Mouse (Mus musculus) gastrocnemius, adult 8-10 months (tissue): ENCODE results near the gene Smco3. TPM values are rescaled to one million over a fixed set of nuclear protein-coding genes. Genes with fewer than 3 reads are reported as not detected.

Source experiments
- DNase-seq, 2 experiments: peaks; one replicate each; pipeline ENCODE4 v3.0.0; 2022; ENCODE audit warnings: low spot score in 2 of 2
- total RNA-seq, 4 experiments: library from RNA; stranded (reverse); gene quantifications; 2 replicates each; pipeline ENCODE4 v1.2.4; 2022

The Smco3 gene
- total RNA-seq, 4 experiments from 2014 or later, result 0.18 to 0.64 (median 0.19) TPM; not detected in 1

DNA sequence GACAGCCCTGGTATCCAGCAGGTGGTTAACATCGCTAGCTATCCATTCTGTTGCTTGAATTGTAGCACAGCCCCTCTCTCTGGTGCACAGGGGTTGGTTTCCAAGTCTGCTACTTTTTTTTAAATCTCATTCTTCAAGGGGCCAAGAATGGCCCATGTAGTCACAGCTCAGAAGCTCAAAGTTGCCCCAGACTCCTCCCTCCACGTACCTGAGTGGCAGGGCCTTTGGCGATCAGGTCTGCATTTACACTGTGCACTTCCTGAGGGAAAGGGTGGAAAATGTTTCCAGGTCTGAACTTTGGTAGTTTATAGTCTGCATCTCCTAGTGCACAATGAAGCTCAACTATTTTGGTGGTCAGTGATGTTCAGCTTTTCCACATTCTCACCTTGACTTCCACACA, 12.0 kb upstream of the Smco3 start:
- DNase-seq, result no peak

DNA sequence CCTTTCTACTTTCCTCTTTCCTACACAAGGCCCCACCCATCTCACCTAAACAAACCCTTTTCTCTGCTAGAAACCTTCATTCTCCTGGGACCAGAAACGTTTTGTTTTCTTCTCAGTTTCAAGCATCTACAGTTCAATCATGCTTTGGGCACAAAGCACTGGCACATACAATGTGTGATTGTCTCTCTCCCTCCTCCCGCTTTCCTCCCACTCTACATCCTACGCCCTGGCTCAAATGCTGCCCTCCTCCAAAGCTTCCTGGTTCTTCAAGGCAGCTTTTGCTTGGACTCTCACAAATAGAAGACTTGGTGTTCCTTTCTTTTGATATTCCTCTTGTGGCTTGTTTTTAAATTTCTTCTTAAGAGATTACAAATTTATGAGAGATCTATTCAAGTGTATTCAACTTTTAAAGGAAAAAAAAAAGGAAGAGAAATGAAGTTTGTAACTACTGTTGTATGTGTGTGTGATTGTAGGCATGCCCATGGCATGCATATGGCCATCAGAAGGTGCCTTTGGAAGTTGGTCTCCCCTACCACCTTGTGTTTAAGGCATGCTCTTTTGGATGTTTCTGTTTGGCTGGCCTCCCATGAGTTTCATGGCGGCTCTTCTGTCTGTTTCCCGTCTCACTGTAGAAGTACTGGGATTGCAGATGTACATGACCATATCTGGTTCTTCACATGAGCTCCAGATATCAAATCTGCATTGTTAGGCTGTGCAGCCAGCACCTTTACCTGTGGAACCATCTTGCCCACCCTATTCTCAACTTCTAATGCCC, 10.6 kb upstream of the Smco3 start:
- no peak for DNase-seq

- DNase-seq, result no peak
Observed at GRCm38 (mm10) chr6:136844903-136845302, 9.7 kb upstream of the Smco3 start.

GRCm38 (mm10) chr6:136837323-136837722, 2.1 kb upstream of the Smco3 start:
- no peak for DNase-seq

- no peak for DNase-seq
Observed at GRCm38 (mm10) chr6:136831712-136832111, 3.5 kb downstream of the Smco3 start.

DNA sequence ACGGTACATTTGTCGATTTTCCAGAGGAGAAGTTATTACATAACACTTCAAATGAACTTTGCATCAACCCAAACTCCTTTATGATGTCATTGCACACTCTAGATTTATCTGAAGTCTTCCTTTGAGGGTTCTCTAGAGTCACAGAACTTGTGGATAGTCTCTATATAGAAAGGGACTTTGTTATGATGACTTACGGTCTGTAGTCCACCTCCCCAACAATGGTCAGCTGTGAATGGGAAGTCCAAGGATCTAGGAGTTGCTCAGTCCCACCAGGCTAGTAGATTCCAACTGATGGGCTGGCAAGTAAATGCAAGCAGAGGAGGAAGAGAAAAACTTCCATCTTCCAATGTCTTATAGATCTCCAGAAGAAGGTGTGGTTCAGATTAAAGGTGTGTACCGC, 6.6 kb downstream of the Smco3 start:
- DNase-seq, result no peak

GRCm38 (mm10) chr6:136827881-136828561, 7.2 kb downstream of the Smco3 start, which contains the start of gene Wbp11:
TSS of gene Wbp11 (minus strand) at chr6:136828233.
- peak; percentile 92 to 96 for DNase-seq

DNA sequence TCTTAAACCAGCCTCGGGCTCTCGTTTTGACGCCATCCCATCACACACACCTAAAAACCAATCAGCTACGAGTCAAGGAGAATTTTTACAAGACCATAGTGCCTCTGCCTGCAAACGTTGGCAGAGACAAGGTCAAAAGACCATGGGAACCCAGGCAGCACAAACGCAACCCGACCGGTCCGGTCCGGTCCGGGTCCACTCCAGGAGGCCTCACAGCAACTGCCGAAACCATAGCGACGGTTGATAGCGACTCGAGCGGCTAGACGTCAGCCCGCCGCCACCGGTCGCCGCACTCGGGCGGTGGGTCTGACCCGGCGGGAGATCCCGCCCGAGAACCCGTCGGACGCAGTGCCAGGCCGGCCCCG, 7.8 kb downstream of the Smco3 start, which contains the start of gene BC049715:
BC049715 (plus strand) TSS at position 111 of the 365 bp plus-strand sequence.
- DNase-seq, result no peak

DNA sequence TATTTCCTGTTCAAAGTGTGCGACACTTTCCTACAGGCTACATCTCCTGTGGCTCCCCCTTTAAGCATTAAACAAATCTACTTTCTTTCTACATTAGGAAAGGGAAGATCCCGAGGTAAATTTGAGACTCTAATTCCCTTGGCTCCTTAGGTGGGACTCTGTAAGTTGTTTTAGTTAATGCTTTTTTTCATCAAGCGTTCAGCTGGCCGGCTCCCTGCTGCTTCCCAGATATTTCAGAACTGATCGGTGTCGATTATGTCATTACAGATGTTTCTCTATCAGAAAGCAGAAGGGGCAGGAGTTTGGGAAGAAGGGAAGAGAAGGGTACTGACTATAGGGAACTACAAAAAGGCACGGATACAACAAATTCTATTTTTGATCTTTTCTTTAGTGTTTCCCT, 8.1 kb downstream of the Smco3 start:
- no peak for DNase-seq

GRCm38 (mm10) chr6:136824987-136825386, 10.3 kb downstream of the Smco3 start:
- DNase-seq, result no peak

DNA sequence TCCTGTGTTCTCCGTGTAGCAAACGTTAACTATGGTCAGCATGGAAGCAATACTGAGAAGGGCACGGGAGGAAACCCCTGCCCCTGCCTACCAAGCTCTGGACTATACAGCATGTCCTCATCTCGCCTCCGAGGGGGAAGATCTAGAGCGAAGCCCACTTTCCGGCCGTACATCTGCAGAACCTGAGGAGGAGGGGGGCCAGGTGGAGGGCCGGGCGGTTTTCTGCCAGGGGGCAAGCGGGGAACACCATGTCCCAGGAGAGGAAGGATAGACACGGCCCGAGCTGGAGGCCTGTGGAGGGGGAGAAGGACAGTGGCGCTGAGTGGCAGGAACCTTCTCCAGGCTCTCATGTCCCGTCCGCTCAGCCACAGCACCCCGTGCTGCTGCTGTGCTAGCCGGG, 14.2 kb downstream of the Smco3 start:
- no peak for DNase-seq

GRCm38 (mm10) chr6:136820381-136820780, 14.9 kb downstream of the Smco3 start:
- DNase-seq, result no peak

DNA sequence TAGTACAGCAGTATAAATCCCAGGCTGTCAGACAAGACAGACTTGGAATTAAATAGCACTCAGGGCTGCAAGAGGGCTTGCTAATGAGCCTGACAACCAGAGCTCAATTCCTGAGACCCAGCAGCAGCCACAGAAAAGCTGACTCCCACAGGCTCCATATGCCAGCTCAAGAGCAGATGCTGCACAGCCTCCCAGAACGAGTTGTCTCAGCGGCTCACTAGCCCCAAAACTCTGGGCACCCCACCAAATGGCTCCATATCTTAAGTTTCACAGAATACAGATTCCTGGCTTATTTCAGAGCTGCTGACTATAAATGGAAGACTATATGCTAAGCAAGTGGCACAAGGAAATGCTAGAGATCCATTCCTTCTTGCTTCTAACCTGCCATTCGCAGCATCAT, 17.7 kb downstream of the Smco3 start:
- DNase-seq, result no peak

- DNase-seq, result no peak
Observed at GRCm38 (mm10) chr6:136816826-136817225, 18.4 kb downstream of the Smco3 start.

DNA sequence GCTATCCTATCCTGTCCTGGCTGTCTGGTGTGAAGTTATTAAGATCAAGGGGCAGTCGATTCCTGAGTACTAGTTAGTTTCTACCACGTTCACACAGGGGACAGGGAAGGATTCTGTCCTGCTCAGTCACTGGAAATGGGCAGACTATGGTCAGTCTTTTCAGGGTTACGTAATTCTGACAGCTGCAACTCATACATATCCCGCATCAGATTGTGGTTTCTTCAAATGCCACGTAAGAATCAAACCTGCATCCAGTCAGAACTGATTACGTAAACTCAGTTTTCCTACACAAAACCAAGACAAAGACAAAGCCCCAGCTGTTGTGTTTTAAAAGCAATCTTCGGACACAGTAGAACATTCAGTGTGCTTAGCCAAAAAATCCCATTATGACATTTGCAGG, 19.9 kb downstream of the Smco3 start:
- no peak for DNase-seq

DNA sequence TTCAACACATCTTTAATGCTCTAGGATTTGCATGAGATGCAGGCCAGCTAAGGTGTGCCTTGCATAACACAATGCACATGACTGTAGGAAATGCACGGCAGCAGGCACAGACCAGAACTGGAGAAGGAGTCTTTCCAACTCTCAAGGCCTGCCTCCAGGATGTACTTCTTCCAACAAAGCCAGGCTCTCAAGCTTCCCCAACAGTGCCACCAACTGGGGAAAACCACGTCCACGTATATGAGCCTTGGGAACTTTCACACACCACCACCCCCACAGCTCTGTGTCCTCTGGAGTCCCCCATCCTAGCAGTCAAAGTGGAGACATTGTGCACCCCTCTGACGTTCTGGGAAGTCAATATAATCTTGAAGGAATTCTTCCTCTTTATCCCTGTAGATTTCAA, 22.1 kb downstream of the Smco3 start:
- DNase-seq, result no peak

DNA sequence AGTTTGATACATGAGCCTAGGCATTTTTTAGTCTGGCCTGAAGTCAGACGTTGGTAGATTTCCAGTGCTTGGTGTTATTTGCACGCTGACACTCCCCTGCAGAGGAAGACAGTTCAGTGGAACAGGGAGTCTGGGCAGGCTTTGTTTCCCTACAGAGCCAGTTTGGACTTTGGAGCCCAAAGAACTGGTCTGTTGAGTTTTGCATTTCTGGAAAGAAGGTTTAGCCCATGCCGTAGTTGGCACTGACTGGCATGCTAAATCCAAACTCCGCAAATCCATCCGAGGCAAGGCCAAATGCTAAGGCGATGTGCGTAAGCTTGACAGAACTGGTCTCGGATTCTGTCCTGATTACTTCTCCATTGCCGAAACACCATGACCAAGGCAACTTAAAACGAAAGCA, 24.1 kb downstream of the Smco3 start:
- DNase-seq, result no peak

- no peak for DNase-seq
Observed at GRCm38 (mm10) chr6:136809673-136810072, 25.6 kb downstream of the Smco3 start.

GRCm38 (mm10) chr6:136809077-136809476, 26.2 kb downstream of the Smco3 start:
- DNase-seq, result no peak

DNA sequence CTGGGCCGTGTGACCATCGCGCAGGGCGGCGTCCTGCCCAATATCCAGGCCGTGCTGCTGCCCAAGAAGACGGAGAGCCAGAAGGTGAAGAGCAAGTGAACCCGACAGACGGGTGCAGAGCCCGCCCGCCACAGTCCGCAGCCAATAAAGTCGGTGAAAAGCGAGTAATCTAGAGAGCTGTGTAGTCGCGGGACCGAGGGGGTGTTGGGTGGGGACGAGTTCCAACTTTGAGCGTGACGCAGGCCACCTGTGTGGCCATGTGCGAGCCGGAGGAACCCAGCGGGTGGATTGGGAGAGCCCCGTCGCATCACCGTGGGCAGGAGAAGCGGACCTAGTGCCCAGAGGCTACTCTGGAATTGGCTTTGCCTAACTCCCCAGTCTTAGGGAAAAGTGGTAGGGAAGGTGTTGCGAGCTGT, 26.6 kb downstream of the Smco3 start:
- DNase-seq, result no peak

- peak; percentile 95 to 96 for DNase-seq
Observed at GRCm38 (mm10) chr6:136808014-136808417, 27.2 kb downstream of the Smco3 start, which contains the start of gene H2afj. TSS of gene H2afj (plus strand) at chr6:136808244.

GRCm38 (mm10) chr6:136807395-136808013, 27.7 kb downstream of the Smco3 start:
- no peak for DNase-seq
